Mouse (Mus musculus) midbrain, embryonic 13.5 days (tissue): Measurements from ENCODE around the gene Zfand3. TPM values are rescaled to one million over a fixed set of nuclear protein-coding genes. Genes with fewer than 3 reads are reported as not detected.

Experiments
- ATAC-seq: fragments of 200-750 bp; cut with Nextera tagmentation; 2 replicates; pipeline ENCODE4 v1.8.0; 2017; ENCODE audit warnings: mild to moderate bottlenecking, moderate TSS enrichment, moderate library complexity
- H3K27ac ChIP-seq: fragments of 300-500 bp; sonication (generic); 2 replicates; pipeline ENCODE4 v1.5.1; 2015; ENCODE audit warnings: inconsistent platforms, mild to moderate bottlenecking, moderate library complexity
- H3K27me3 ChIP-seq: fragments of 300-500 bp; sonication (generic); 2 replicates; pipeline ENCODE4 v1.6.1; 2015; ENCODE audit warnings: mild to moderate bottlenecking, inconsistent platforms
- H3K36me3 ChIP-seq: fragments of 300-500 bp; sonication (generic); 2 replicates; pipeline ENCODE4 v1.6.1; 2015; ENCODE audit warnings: mild to moderate bottlenecking, inconsistent platforms
- H3K4me1 ChIP-seq: fragments of 300-500 bp; sonication (generic); replicated peaks from 2 replicates; pipeline ENCODE4 v1.6.1; 2015; ENCODE audit warnings: inconsistent platforms
- H3K4me2 ChIP-seq: fragments of 300-500 bp; sonication (generic); replicated peaks from 2 replicates; pipeline ENCODE4 v1.6.1; 2015; ENCODE audit warnings: moderate library complexity, mild to moderate bottlenecking, inconsistent platforms
- H3K4me3 ChIP-seq: fragments of 300-500 bp; sonication (generic); replicated peaks from 2 replicates; pipeline ENCODE4 v1.5.1; 2015; ENCODE audit warnings: mild to moderate bottlenecking, inconsistent platforms
- H3K9ac ChIP-seq: fragments of 300-500 bp; sonication (generic); replicated peaks from 2 replicates; pipeline ENCODE4 v1.6.1; 2015; ENCODE audit warnings: mild to moderate bottlenecking, inconsistent platforms
- H3K9me3 ChIP-seq: fragments of 300-500 bp; sonication (generic); 2 replicates; pipeline ENCODE4 v1.6.1; 2016; ENCODE audit warnings: mild to moderate bottlenecking, inconsistent platforms
- WGBS: fragments of 180-500 bp; shearing (Covaris S2); methylation state at CpG from one replicate; pipeline ENCODE4 v1.1.7; 2015; 5-methylcytosine and 5-hydroxymethylcytosine counted together
- polyA plus RNA-seq: library from polyadenylated mRNA; unstranded; fragments of >200 nt; fragmentation: Nextera tagmentation; extraction: Ambion mirVana; gene quantifications from 2 replicates; pipeline ENCODE4 v1.2.1, GENCODE M21; 2015

The Zfand3 gene
- polyA plus RNA-seq, 1 experiment from 2014 or later = 85.4 TPM

DNA sequence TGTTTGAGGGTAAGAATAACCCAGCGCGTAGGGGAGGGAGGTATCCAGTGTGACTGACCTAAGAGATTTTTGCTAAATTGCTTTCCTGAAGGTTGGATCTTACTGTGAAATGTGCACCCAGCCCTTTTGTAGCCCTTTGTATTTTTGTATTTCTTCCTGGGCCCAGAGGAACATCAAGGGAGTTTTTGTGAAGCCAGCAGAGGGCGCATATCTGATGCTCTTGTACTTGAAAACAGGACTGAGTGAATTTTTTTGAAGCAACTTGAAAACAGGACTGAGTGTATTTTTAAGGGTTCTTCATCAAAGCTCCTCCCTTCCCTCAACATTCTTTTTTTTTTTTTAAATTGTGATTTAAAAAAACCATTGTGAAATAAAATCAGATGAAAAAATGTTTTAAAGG is 110.2 kb downstream of the Zfand3 start:
- H3K27me3 ChIP-seq = no peaks in the 10 kb centered on the region
- H3K4me1 ChIP-seq = peaks cover 56% of the 10 kb centered on the region
- 80% methylated on average over 3 of the region's 3 CpGs for WGBS
- no peak for ATAC-seq
- peaks cover 5% of the 10 kb centered on the region; the same call in 1 of the 2 replicates for H3K36me3 ChIP-seq
- H3K9me3 ChIP-seq = no peaks in the 10 kb centered on the region
- H3K4me2 ChIP-seq = no peak overlapping the region
- H3K4me3 ChIP-seq = no peak overlapping the region
- H3K9ac ChIP-seq = no peak overlapping the region
- no peak overlapping the region for H3K27ac ChIP-seq

DNA sequence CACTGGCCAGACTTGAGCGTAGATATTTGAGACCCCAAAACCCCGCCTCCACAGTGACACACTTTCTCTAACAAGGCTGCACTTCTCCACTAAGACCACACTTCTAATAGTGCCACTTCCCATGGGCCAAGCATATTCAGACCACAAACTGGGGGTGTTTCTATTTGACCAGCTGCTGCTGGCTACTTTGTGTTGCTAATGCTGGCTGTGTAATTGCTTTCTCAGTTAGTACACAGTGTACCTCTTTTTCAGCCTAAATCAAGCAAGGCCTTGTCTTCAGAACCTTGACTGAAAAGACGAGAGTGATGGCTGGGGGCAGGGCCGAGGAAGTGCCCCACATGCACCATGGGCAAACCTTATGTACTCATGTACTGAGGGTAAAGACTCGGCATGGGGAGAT is 111.7 kb downstream of the Zfand3 start:
- Histone ChIP-seq H3K27me3 (no peaks in the 10 kb centered on the region), H3K9me3 (no peaks in the 10 kb centered on the region), H3K4me3 (no peak overlapping the region), H3K4me1 (peaks cover 45% of the 10 kb centered on the region), H3K4me2 (no peak overlapping the region), H3K36me3 (peaks cover 5% of the 10 kb centered on the region; the same call in 1 of the 2 replicates), H3K27ac (0 out of 2 replicates have a peak overlapping the region, but pooled peaks have one; percentile 51), H3K9ac (no peak overlapping the region)
- ATAC-seq = no peak
- WGBS = 81% methylated on average over 5 of the region's 5 CpGs

DNA sequence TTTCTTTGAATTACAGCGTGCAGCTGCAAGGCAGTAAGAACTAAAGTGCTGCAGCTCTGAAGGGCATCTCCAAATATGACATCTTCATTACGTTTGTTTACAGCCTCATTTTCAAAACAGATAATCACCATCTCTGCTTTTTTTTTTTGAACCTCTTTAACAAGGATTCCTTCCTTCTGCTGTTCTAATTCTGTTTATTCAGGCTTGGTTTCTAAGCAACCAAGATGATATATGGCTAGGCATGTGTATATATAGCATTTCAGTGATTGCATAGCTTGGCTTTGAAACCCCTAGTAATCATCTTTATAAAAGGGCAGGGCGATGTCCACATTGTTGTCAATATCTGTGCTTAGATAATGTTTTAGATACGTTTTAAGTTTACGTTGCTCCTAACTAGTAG is 113.5 kb downstream of the Zfand3 start:
- no peak for ATAC-seq
- Histone ChIP-seq H3K9me3 (no peaks in the 10 kb centered on the region), H3K4me1 (peaks cover 28% of the 10 kb centered on the region), H3K27ac (peak overlapping the region; percentile 1; the same call in 1 of the 2 replicates), H3K36me3 (peaks cover 5% of the 10 kb centered on the region; the same call in 1 of the 2 replicates), H3K4me2 (no peak overlapping the region), H3K27me3 (no peaks in the 10 kb centered on the region), H3K9ac (no peak overlapping the region), H3K4me3 (no peak overlapping the region)
- WGBS = 75% methylated on average over 5 of the region's 5 CpGs

DNA sequence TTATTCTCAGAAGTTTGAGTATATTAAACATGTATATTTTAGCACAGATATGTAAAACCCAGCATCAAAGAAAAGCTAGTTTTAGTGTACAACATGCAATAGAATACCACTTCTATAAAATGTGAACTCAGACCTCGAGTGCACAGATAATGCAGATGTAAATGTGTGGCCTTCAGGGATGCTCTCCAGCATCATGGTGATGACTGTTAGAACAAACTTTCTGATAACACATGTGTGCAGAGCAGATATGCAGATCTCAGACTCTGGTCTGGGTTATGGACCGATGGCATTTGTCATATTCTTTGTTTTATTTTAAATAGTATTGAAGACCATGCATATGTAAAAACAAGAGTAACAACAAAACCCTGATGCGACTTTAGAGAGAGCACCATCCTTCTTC is 117.7 kb downstream of the Zfand3 start:
- Histone ChIP-seq H3K4me2 (no peak overlapping the region), H3K27ac (no peak overlapping the region), H3K9ac (no peak overlapping the region), H3K9me3 (no peaks in the 10 kb centered on the region), H3K27me3 (no peaks in the 10 kb centered on the region), H3K4me1 (peaks cover 14% of the 10 kb centered on the region), H3K36me3 (no peaks in the 10 kb centered on the region), H3K4me3 (no peak overlapping the region)
- whole genome bisulfite sequencing = 92% methylated on average over 3 of the region's 3 CpGs
- ATAC-seq = no peak

DNA sequence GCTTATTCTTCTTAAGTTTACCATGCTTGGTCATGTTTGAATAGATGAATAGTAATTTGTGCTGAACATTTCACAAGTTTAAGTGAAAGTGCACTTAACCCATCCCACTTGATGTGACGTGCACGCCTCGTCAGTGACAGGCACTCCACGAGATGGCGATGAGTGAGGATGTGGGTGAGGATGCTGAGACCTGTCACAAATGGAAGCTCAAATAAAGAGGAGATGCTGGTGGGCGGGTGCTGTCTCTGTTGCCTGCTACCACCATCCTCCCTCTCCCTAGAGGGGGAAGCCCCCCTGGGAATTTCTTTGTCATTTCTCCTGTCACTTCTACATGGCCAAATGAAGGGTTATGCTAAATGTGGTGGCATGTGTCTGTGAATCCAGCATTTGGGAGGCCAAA is 123.9 kb downstream of the Zfand3 start:
- Histone ChIP-seq H3K36me3 (no peaks in the 10 kb centered on the region), H3K4me1 (peaks cover 39% of the 10 kb centered on the region), H3K4me3 (no peak overlapping the region), H3K9ac (no peak overlapping the region), H3K27ac (peak overlapping the region; percentile 39; the same call in 1 of the 2 replicates), H3K9me3 (no peaks in the 10 kb centered on the region), H3K27me3 (no peaks in the 10 kb centered on the region), H3K4me2 (no peak overlapping the region)
- no peak for ATAC-seq
- WGBS = 76% methylated on average over 6 of the region's 6 CpGs

DNA sequence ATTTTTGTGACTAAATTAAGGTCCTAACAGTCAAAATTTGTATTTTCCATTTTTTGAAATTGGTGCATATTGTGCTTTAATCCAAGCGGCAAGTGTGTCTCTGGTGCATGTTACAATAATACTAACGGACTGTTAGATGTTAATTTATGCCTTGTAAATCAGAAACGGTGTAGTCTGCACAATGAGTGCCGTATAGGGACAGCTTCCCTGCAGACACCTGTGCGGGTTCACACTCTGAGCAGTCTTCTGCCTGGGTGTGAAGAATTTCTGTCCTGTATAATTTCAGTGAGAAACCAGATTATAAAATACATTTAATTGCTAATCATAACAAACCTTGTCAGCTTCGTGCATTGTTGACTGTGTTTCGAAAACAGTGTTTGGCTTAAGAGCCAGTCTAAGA is 124.7 kb downstream of the Zfand3 start:
- WGBS = 72% methylated on average over 7 of the region's 7 CpGs
- Histone ChIP-seq H3K4me3 (no peak overlapping the region), H3K9ac (no peak overlapping the region), H3K27ac (no peak overlapping the region), H3K4me2 (no peak overlapping the region), H3K36me3 (no peaks in the 10 kb centered on the region), H3K4me1 (peaks cover 39% of the 10 kb centered on the region), H3K27me3 (no peaks in the 10 kb centered on the region), H3K9me3 (no peaks in the 10 kb centered on the region)
- ATAC-seq = no peak

DNA sequence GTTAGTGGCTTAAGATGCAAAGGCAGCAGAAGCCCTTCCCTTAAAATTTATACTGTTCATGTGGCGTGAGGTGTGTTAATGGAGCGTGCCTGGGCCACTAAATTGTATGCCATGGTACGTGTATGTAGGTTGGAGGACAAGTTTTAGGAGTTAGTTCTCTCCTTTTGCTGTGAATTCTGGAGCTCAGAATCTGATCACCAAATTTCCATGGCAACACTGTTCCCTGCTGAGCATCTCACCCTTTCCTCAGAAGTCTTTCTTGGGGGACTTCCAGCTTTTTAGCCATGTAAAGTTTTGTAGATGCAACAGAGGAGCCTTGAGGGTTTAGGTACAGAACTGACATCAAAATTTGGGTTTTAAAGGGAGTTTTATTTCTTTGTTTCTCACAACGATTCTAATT is 125.8 kb downstream of the Zfand3 start:
- Histone ChIP-seq H3K27ac (0 out of 2 replicates have a peak overlapping the region, but pooled peaks have one; percentile 30), H3K4me1 (peaks cover 43% of the 10 kb centered on the region), H3K9me3 (no peaks in the 10 kb centered on the region), H3K4me2 (no peak overlapping the region), H3K27me3 (no peaks in the 10 kb centered on the region), H3K36me3 (peaks cover 1% of the 10 kb centered on the region; the same call in 1 of the 2 replicates), H3K9ac (no peak overlapping the region), H3K4me3 (no peak overlapping the region)
- ATAC-seq = no peak
- WGBS = 87% methylated on average over 4 of the region's 4 CpGs

DNA sequence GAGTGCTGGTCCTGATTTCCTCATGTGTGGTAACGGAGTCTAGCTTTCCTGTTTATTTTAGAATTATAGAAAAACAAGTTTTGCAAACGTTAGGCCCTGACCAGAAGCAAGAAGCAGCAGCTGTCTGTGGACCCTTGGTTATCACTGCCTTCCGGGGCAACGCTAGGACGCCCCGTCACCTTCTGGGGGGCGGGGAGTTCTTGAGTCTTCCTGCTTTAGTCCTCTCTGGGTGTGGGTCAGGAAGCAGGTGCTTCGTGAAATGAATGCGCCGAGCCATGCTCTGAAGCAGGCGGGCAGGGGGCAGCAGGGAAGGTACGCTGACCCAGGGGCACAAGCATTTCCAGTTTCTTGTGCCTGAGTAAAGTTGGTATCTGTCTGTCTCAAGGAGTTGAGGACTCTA is 129.1 kb downstream of the Zfand3 start:
- ATAC-seq = no peak
- 90% methylated on average over 12 of the region's 12 CpGs for WGBS
- Histone ChIP-seq H3K27ac (no peak overlapping the region), H3K27me3 (no peaks in the 10 kb centered on the region), H3K4me3 (no peak overlapping the region), H3K4me1 (peaks cover 36% of the 10 kb centered on the region), H3K9ac (no peak overlapping the region), H3K36me3 (peaks cover 14% of the 10 kb centered on the region), H3K9me3 (no peaks in the 10 kb centered on the region), H3K4me2 (no peak overlapping the region)

DNA sequence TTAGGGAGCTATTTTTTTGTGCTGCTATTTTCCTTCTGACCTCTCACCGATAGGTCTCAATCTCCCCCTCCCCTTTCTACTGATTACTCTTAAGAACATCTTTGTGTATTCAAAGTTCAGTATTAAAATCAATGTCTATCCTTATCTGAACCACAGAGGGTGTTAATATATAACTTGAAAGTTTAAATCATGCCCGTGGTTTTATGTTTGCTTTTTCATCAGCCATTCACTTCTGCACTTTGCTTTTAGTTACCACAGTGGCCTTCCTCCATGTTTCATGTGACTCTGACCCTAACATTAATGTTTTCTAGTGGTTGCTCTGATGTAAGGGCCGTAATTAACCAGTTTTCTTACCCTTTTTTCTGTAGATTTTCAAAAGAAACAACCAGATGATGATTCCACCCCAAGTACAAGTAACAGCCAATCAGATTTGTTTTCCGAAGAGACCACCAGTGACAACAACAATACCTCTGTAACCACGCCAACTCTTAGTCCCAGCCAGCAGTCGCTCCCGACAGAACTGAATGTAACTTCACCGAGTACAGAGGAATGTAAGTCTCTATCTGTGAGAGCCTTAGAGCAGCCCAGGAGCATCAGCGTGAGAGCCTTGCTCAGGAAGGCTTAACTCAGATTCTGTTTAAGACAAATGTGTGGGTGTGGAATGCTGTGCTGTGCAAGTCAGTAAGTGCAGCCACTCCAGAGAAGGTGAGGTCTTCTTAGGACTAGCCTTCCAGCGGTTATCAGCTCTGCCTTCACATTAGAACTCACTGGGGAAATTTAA is 130.6 kb downstream of the Zfand3 start:
- Histone ChIP-seq H3K36me3 (peaks cover 14% of the 10 kb centered on the region), H3K27ac (no peak overlapping the region), H3K4me3 (no peak overlapping the region), H3K27me3 (no peaks in the 10 kb centered on the region), H3K4me1 (peaks cover 31% of the 10 kb centered on the region), H3K4me2 (no peak overlapping the region), H3K9me3 (no peaks in the 10 kb centered on the region), H3K9ac (no peak overlapping the region)
- ATAC-seq = no peak
- WGBS = 79% methylated on average over 10 of the region's 10 CpGs

DNA sequence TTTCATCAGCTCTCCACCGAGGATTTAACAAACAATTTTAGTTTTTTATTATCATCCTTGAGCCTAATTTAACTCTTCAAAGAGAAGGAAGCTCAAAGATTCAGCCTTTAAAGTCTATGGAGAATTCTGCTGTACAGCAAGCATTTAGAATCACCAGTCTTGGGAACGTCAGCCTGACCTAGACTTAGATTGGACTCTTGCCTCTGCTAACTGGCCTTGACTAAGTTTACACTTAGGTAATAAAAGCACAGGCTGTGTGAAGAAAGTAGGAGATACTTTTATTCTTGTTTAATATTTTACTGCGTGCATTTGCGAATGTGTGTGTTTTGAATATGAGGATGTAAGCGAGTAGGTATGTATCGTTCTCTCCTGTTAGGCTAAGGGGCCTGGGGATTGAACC is 131.4 kb downstream of the Zfand3 start:
- Histone ChIP-seq H3K4me2 (no peak overlapping the region), H3K9me3 (no peaks in the 10 kb centered on the region), H3K27me3 (no peaks in the 10 kb centered on the region), H3K9ac (no peak overlapping the region), H3K4me1 (peaks cover 24% of the 10 kb centered on the region), H3K4me3 (no peak overlapping the region), H3K27ac (no peak overlapping the region), H3K36me3 (peaks cover 14% of the 10 kb centered on the region)
- no peak for ATAC-seq
- 94% methylated on average over 6 of the region's 6 CpGs for WGBS

DNA sequence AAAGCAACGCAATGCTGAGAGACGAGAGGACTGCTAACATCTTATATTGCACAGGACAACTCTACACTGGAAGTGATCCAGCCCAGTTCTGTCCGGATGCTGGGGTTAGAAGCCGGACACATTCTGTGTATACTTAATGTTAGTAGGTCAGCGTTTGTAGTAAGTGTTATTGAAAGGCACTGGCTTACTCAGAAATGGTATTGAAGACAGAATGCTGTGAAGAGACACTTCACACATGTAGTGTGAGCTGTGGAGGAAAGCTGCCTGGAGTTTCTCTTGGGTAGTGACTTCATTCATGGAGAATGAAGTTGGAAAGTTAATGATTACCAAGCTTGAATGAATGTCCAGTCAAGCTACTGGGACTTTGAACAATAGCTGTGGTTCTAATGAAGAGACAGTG is 132.2 kb downstream of the Zfand3 start:
- Histone ChIP-seq H3K4me3 (no peak overlapping the region), H3K36me3 (peaks cover 14% of the 10 kb centered on the region), H3K4me1 (peaks cover 17% of the 10 kb centered on the region), H3K4me2 (no peak overlapping the region), H3K9me3 (no peaks in the 10 kb centered on the region), H3K27me3 (no peaks in the 10 kb centered on the region), H3K9ac (no peak overlapping the region), H3K27ac (no peak overlapping the region)
- no peak for ATAC-seq
- 98% methylated on average over 5 of the region's 5 CpGs for WGBS

DNA sequence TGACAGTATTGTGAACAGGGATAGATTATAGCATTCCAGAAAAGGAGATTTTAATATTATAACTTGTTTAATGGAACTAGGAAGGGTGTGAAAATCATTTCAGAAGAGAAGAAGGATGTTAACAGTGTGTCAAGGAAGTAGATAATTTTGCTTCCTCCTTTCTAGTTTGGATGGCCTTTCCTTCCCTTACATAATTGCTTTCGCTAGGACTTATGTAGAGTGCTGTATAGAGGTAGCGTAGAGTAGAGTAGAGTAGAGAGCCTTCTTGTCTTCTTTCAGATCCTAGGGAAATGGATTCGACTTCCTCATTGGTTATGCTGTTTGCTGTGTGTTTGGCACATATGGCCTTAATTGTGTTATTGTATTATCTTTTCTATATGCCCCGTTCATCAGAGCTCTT is 132.6 kb downstream of the Zfand3 start:
- H3K4me2 ChIP-seq = no peak overlapping the region
- no peaks in the 10 kb centered on the region for H3K9me3 ChIP-seq
- no peak overlapping the region for H3K4me3 ChIP-seq
- no peak overlapping the region for H3K9ac ChIP-seq
- no peak for ATAC-seq
- 96% methylated on average over 4 of the region's 4 CpGs for WGBS
- H3K4me1 ChIP-seq = peaks cover 17% of the 10 kb centered on the region
- H3K36me3 ChIP-seq = peaks cover 14% of the 10 kb centered on the region
- no peak overlapping the region for H3K27ac ChIP-seq
- no peaks in the 10 kb centered on the region for H3K27me3 ChIP-seq

DNA sequence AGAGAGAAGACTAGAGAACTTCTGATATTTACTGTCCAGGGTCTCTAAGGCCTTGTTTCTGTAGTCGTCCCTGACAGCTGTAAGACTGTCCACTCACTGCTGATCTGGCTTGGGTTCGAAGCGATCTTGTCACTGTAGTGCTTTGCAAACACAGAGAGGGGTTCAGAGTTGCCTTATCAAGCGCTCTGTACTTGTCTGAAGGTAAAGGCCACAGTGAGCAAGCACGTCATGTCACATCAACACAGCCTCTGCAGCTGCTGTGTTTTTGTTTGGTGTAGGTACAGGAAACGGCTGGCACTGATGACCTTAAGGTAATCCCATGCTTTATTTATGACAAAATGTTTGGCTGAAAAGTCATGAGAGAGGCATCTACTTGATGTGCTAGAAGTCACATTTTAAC is 139.6 kb downstream of the Zfand3 start:
- ATAC-seq = no peak

More for the DNA sequence above, 139.6 kb downstream of the Zfand3 start:
- no peak overlapping the region for H3K9ac ChIP-seq
- no peaks in the 10 kb centered on the region for H3K36me3 ChIP-seq
- 0 out of 2 replicates have a peak overlapping the region, but pooled peaks have one; percentile 35 for H3K27ac ChIP-seq
- H3K9me3 ChIP-seq = no peaks in the 10 kb centered on the region
- peaks cover 61% of the 10 kb centered on the region for H3K4me1 ChIP-seq
- H3K4me2 ChIP-seq = no peak overlapping the region
- no peak overlapping the region for H3K4me3 ChIP-seq
- 87% methylated on average over 6 of the region's 6 CpGs for WGBS
- no peaks in the 10 kb centered on the region for H3K27me3 ChIP-seq
